Comparison of ENCODE assay signal across 8 mouse cellular contexts in the genomic region with DNA sequence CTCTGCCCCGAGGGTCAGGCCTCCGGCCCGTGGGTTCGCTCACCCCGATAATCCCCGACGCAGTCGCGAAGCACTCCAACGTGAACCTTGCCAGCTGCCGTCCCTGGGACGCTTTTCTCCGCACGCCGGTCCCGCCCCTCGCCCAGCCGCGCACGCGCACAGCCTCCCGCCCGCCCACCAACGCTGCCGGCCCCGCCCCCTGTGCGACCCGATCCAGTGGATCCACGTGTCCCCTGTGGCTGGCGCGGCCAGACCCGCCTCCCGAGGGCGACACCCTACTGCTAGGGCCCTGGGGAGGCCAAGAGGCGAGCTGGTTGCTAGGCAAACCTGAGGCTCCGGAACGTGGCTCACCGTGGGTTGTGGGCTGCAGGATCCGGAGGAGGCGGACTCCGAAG. TPM values are rescaled to one million over a fixed set of nuclear protein-coding genes. Genes with fewer than 3 reads are reported as not detected.
DNase-seq lines count a peak whose midpoint lies in the region; ATAC-seq lines count a peak whose summit lies in the region.

Gene Mcfd2 (minus strand): TSS at position 144 of the 395 bp plus-strand sequence.

- peak within 1 kb of the TSS; percentile 91 for H3K4me3 ChIP-seq in hindbrain, embryonic 10.5 days

- peak; percentile 75 for DNase-seq in MEL-GATA-1-ER (ENCODE audit: extremely low read depth, low read depth)
- DNase-seq in cerebellum, adult 8-10 months = peak; percentile 83
- DNase-seq in hindbrain, embryonic 10.5 days (ENCODE audit: low spot score) = peak; percentile 96
- peak; percentile 92 to 94 for DNase-seq in layer of hippocampus, postnatal 10 days (ENCODE audit: low spot score in 2 of 2)
- peak; percentile 96 for DNase-seq in lung, postnatal 10 days
- peak; percentile 95 for DNase-seq in ovary, postnatal 36 days (ENCODE audit: low spot score)
- DNase-seq in thymus, postnatal 25 days = peak; percentile 89

- WGBS in hindbrain, embryonic 10.5 days = under 1% methylated on average over 41 of the region's 41 CpGs

- H3K36me3 ChIP-seq in hindbrain, embryonic 10.5 days = peaks cover 37% of the 10 kb centered on the region

- H3K9me3 ChIP-seq in hindbrain, embryonic 10.5 days = peaks cover 9% of the 10 kb centered on the region; the same call in 1 of the 2 replicates

- ATAC-seq in frontal cortex, adult (ENCODE audit: low TSS enrichment) = peak; percentile 95

- peaks cover 10% of the 10 kb centered on the region; the same call in 1 of the 2 replicates for H3K27me3 ChIP-seq in hindbrain, embryonic 10.5 days (ENCODE audit: insufficient read depth, poor library complexity, severe bottlenecking)

- H3K4me1 ChIP-seq in hindbrain, embryonic 10.5 days (replicated peaks) = peaks cover 23% of the 10 kb centered on the region

- H3K27ac ChIP-seq in hindbrain, embryonic 10.5 days = peak within 1 kb of the TSS; percentile 94

RNA-seq across cellular contexts. Expression of gene Mcfd2, which starts in this region (rescaled TPM):
- 70.1 and 73.3 TPM in 2 replicates for polyA plus RNA-seq in hindbrain, embryonic 10.5 days (2016; fragmentation: Nextera tagmentation; extraction: Ambion mirVana)
- 10 to 100 TPM; 35.4 to 37.0 TPM for total RNA-seq in layer of hippocampus, postnatal 10 days (2021)

Comparison
In these comparisons a context has a peak if more than half of its experiments do, and no peak if none do; other contexts are left out.
1. Peak in every context shown above with its lines: DNase-seq, ATAC-seq, H3K4me3 ChIP-seq and H3K27ac ChIP-seq.